Mouse (Mus musculus): Measurements from ENCODE around the gene Gnpat.

DNA sequence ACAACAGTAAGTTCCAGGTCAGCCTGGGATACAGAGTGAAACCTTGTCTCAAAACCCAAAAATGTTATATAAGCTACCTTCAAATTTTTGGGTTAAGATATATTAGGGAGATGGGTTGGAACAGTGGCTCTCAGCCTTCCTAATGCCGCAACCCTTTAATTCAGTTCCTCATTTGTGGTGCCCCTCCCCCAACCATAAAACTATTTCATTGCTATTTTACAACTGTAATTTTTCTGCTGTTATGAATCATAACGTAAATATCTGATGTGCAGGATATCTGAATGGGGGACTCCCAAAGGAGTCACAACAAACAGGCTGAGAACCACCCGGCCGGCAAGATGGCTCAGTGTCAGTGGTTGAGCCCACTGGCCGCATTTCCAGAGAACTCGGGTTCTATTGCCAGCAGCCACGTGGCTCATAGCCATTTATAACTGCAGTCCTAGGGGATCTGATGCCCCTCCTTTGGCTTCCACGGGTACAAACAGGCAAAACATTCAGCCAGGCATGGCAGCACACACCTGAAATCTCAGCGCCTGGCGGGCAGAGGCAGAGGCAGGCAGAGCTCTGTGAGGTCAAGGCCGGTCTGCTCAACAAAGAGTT is 59.8 kb downstream of the Gnpat start:
- TF ChIP-seq HCFC1 (IDR thresholded peaks at IDR 0.05; ENCODE audit: borderline replicate concordance, insufficient read depth, low read length) (no peak), ZNF384 (IDR thresholded peaks at IDR 0.05; ENCODE audit: low read depth, low read length) (no peak)
